Mouse (Mus musculus) heart, adult 2 months (tissue): Measurements from ENCODE around the gene Bcorl1. TPM values are rescaled to one million over a fixed set of nuclear protein-coding genes. Genes with fewer than 3 reads are reported as not detected.
A peak's percentile ranks its signal among the peaks of the same experiment; 100 is the strongest.

Experiments
- DNase-seq, 2 experiments: peaks; one replicate each; pipeline ENCODE4 v3.0.0; 2021
- H3K27ac ChIP-seq: fragments of 200-600 bp; 2 replicates; pipeline ENCODE4 v1.8.1; 2022
- H3K27me3 ChIP-seq: fragments of 200-500 bp; 2 replicates; pipeline ENCODE4 v1.6.1; 2012; ENCODE audit warnings: mild to moderate bottlenecking, low read length, inconsistent platforms, mixed read lengths; ENCODE audit not compliant: control insufficient read depth, insufficient read depth
- H3K36me3 ChIP-seq: fragments of 200-500 bp; 2 replicates; pipeline ENCODE4 v1.6.1; 2012; ENCODE audit warnings: low read length, inconsistent platforms; ENCODE audit not compliant: control insufficient read depth, insufficient read depth
- H3K4me1 ChIP-seq: fragments of 200-500 bp; 2 replicates; pipeline ENCODE4 v1.6.1; 2011; ENCODE audit warnings: low read length; ENCODE audit not compliant: control insufficient read depth, insufficient read depth
- H3K4me3 ChIP-seq: fragments of 200-600 bp; 2 replicates; pipeline ENCODE4 v1.8.1; 2022
- H3K79me2 ChIP-seq: fragments of 200-500 bp; replicated peaks from 2 replicates; pipeline ENCODE4 v1.6.1; 2012; ENCODE audit warnings: mild to moderate bottlenecking, inconsistent platforms, low read length, moderate library complexity, mixed read lengths; ENCODE audit not compliant: control insufficient read depth, insufficient read depth
- H3K9ac ChIP-seq: fragments of 200-500 bp; 2 replicates; pipeline ENCODE4 v1.6.1; 2012; ENCODE audit warnings: low read depth, mild to moderate bottlenecking, control low read depth, inconsistent platforms, low read length, mixed read lengths
- CTCF ChIP-seq: fragments of 200-600 bp; IDR thresholded peaks from 2 replicates; pipeline ENCODE4 v1.8.1; 2022; ENCODE audit warnings: antibody characterized with exemption, mild to moderate bottlenecking, moderate library complexity
- EP300 ChIP-seq: fragments of 200-500 bp; IDR thresholded peaks from 2 replicates; pipeline ENCODE4 v1.6.1; 2011; ENCODE audit warnings: low read depth, low read length, control low read depth; ENCODE audit not compliant: insufficient read depth
- POLR2A ChIP-seq: fragments of 200-500 bp; IDR thresholded peaks from 2 replicates; pipeline ENCODE4 v1.6.1; 2011; ENCODE audit warnings: mild to moderate bottlenecking, low read depth, low read length, control low read depth; ENCODE audit not compliant: insufficient read depth
- WGBS: fragments of 180-500 bp; shearing (Covaris S2); methylation state at CpG from one replicate; pipeline ENCODE4 v1.1.7; 2018; 5-methylcytosine and 5-hydroxymethylcytosine counted together
- intact Hi-C: fragments of 180-260 bp; cut with DNase I; formaldehyde crosslinking; loops from one replicate; pipeline ENCODE4 v1.15.1; 2025
- polyA plus RNA-seq: library from polyadenylated mRNA; depleted of rRNA; stranded (reverse); fragments of >200 nt; gene quantifications from 2 replicates; pipeline ENCODE4 v1.2.3, GENCODE M21; 2012
- total RNA-seq, 2 experiments: library from RNA; stranded (reverse); gene quantifications; 2 replicates each; pipeline ENCODE4 v1.2.3; 2021

Bcorl1 gene
- total and polyA plus RNA-seq, 3 experiments, result 2.3 to 6.0 (median 5.7) TPM

DNA sequence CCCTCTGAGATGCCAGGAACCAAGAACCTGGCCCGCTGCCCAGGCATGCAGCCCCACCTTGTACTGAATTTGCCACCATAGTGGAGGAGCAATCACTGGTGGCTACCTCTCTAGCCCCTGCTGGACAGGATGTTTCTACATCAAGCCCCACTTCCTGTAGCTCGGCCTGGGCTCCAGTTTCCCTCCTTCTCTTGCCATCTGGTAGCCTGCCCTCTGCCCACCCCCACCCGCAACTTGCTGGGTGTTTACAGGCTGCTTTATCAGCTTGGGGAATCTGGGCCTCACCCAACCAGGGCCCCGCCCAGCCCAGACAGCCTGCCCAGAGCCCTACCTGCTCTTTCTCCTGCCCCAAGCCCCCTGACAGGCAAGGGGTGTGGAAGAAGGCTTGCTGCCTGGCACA lies 97.9 kb downstream of the Bcorl1 start:
- no peaks in the 10 kb centered on the region for H3K79me2 ChIP-seq
- H3K4me1 ChIP-seq, result peaks cover 11% of the 10 kb centered on the region
- no peak overlapping the region for H3K9ac ChIP-seq
- intact Hi-C loops, result no loop called here
- H3K27ac ChIP-seq, result no peak overlapping the region
- TF ChIP-seq EP300 (no peak), CTCF (no peak), POLR2A (no peak)
- H3K4me3 ChIP-seq, result no peak overlapping the region
- no peaks in the 10 kb centered on the region for H3K27me3 ChIP-seq
- 41% methylated on average over 4 of the region's 4 CpGs for WGBS
- H3K36me3 ChIP-seq, result no peaks in the 10 kb centered on the region
- peak in 1 of 2 experiments; percentile 19 for DNase-seq

DNA sequence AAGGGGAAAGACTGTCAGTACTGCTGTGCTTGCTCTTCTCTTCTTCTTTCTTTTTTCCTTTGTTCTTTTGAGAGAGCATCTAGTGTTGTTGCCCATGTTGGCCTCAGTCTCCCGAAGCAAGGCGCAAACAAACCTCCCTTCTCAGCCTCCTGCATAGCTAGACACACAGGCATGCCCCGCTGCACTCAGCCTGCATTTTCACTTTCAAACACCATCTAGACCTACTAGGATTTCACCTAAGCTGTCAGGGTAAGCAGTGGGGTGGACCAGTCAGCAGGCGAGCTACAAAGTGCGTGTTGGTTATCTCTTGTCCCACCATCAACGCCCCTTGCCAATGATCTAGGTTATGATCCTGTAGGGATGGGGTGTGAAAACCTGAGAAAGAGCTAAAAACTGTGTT lies 100.4 kb downstream of the Bcorl1 start:
- Histone ChIP-seq H3K9ac (no peak overlapping the region), H3K36me3 (no peaks in the 10 kb centered on the region), H3K27ac (no peak overlapping the region), H3K27me3 (no peaks in the 10 kb centered on the region), H3K4me3 (no peak overlapping the region), H3K4me1 (peaks cover 6% of the 10 kb centered on the region), H3K79me2 (no peaks in the 10 kb centered on the region)
- WGBS, result 87% methylated on average over 6 of the region's 6 CpGs
- intact Hi-C loops, result no loop called here
- DNase-seq, result no peak
- TF ChIP-seq POLR2A (no peak), CTCF (no peak), EP300 (no peak)

DNA sequence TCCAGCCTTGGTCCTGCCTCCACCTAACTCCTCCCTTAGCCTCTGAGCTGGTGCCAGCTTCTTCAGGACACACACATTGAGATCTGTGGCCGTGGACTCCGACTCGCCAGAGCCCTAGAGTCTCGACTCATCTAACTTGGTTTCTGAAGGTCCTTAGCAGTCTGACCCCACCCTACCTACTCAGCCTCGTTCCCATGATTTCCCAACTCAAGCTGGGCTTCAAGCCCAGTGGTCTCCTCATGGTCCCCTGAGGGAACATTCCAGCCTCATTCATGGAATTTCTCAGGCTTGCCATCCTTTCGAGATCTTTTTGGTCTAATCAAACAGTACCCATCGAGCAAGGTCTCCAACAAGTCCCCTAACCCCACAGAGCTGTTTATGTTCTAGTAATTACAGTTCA lies 100.8 kb downstream of the Bcorl1 start:
- no peaks in the 10 kb centered on the region for H3K27me3 ChIP-seq
- peak; percentile 33 to 45 for DNase-seq
- WGBS, result 46% methylated on average over 7 of the region's 7 CpGs
- intact Hi-C loops, result no loop called here
- no peaks in the 10 kb centered on the region for H3K36me3 ChIP-seq
- H3K27ac ChIP-seq, result no peak overlapping the region
- no peak overlapping the region for H3K9ac ChIP-seq
- TF ChIP-seq POLR2A (no peak), EP300 (no peak), CTCF (no peak)
- H3K4me3 ChIP-seq, result no peak overlapping the region
- H3K4me1 ChIP-seq, result peaks cover 6% of the 10 kb centered on the region
- no peaks in the 10 kb centered on the region for H3K79me2 ChIP-seq

DNA sequence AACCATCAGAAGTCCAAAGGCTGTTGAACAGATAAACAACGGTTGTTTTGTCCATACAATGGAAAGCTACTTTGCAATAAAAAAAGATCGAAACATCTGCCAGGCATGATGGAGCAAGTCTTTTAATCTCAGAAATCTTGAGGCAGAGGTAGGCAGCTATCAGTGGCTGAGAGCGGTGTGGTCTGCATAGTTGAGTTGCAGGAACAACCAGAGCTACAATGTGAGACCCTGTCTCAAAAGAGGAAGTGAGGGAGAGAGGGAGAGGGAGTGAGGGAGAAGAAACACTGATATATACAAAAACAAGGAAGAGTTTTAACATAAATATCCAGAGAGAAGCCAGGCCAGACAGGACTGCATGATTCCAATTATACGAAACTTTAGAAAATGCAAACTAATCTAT lies 103.5 kb downstream of the Bcorl1 start:
- no peak overlapping the region for H3K27ac ChIP-seq
- DNase-seq, result no peak
- H3K36me3 ChIP-seq, result no peaks in the 10 kb centered on the region
- no peak overlapping the region for H3K4me3 ChIP-seq
- intact Hi-C loops, result no loop called here
- H3K4me1 ChIP-seq, result peaks cover 6% of the 10 kb centered on the region
- WGBS, result 74% methylated on average over 4 of the region's 4 CpGs
- H3K27me3 ChIP-seq, result no peaks in the 10 kb centered on the region
- no peaks in the 10 kb centered on the region for H3K79me2 ChIP-seq
- no peak for TF ChIP-seq CTCF
- no peak for TF ChIP-seq EP300
- no peak for TF ChIP-seq POLR2A
- no peak overlapping the region for H3K9ac ChIP-seq

DNA sequence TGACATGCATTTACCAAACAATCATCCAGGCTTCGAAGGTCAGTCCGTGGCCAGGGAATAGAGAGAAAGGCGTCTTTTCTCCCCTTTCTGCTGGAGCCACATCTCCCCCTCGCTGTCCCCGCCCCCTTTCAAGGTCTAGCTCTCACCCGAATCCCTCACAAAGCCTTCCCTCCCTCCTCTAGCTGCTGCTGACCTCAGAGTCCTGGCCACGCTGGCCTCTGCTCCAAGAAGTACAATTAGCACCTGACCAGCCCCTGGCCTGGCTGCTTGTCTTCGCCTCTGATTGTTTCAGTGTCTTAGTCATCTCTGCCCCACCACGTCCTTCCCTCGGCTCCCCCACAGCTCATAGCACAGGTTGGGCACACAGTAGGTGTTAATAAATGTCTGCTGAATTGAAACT lies 108.5 kb downstream of the Bcorl1 start:
- Histone ChIP-seq H3K4me3 (no peak overlapping the region), H3K36me3 (no peaks in the 10 kb centered on the region), H3K4me1 (peaks cover 2% of the 10 kb centered on the region), H3K79me2 (no peaks in the 10 kb centered on the region), H3K27me3 (no peaks in the 10 kb centered on the region), H3K9ac (no peak overlapping the region), H3K27ac (no peak overlapping the region)
- intact Hi-C loops, result no loop called here
- no peak for TF ChIP-seq POLR2A
- TF ChIP-seq EP300, result no peak
- DNase-seq, result no peak
- 40% methylated on average over 10 of the region's 10 CpGs for WGBS

DNA sequence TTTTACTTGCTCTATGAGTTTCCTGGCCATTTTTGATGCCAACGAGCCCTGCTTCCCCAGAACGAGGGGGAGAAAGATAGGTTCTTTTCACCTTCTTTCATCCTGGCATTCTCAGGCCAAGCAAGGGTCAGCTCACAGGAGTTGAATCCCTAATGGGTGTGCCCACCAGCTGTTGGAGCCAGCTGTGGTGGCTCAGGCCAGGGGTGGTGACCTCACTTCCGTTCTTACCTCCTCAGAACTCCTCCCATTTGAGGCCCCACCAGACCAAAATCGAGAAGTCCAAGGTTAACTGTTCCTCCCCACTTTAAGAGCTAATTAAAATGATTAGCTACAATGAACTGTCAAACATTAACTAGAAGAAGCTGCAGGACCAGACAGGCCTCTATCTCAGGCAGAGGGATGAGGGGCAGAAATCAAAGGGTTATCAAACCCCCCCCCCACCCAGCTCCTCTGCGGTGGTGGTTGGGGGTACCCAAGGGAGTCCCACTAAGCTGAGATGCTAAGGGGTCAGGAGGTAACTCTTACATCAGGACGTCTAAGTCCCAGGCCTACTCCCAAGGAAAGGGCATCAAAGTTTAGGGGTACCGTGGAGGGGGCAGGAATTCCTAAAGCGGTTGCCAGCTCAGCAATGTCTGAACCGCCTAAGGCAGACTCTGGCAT lies 111.2 kb downstream of the Bcorl1 start:
- no peaks in the 10 kb centered on the region for H3K79me2 ChIP-seq
- H3K27ac ChIP-seq, result peak overlapping the region; percentile 23
- WGBS, result 38% methylated on average over 9 of the region's 9 CpGs
- TF ChIP-seq CTCF, result no peak
- TF ChIP-seq EP300, result no peak
- no peak for TF ChIP-seq POLR2A
- no peaks in the 10 kb centered on the region for H3K27me3 ChIP-seq
- peak in 1 of 2 experiments; percentile 56 for DNase-seq
- intact Hi-C loops, result no loop called here
- no peaks in the 10 kb centered on the region; the same call in none of the 2 replicates for H3K4me1 ChIP-seq
- no peaks in the 10 kb centered on the region for H3K36me3 ChIP-seq
- H3K9ac ChIP-seq, result peak overlapping the region; percentile 89
- H3K4me3 ChIP-seq, result peak overlapping the region; percentile 22; the same call in 1 of the 2 replicates
